Comparison of ENCODE assay signal across 1 mouse cellular context in genomic region chr5:132560771-132561170, GRCm38 (mm10). TPM values are rescaled to one million over a fixed set of nuclear protein-coding genes. Genes with fewer than 3 reads are reported as not detected.
"Had no signal": no experiment of that assay in that cellular context is flagged by ENCODE, and none has a peak within 500 bp of the region (broad histone marks: within the 10 kb centered on the region; RNA-seq: fewer than 3 reads in every experiment).

No protein-coding gene starts in this region.

RNA-seq across cellular contexts. Expression of gene Auts2, which starts 17.6 kb away (rescaled TPM):
- polyA plus RNA-seq: inflammation-experienced regulatory T-cells, adult 6 months had no signal
